Mouse (Mus musculus) limb, embryonic 12.5 days (tissue): ENCODE data around the gene Zfr2. TPM values are rescaled to one million over a fixed set of nuclear protein-coding genes. Genes with fewer than 3 reads are reported as not detected.
"Not testable (repeated sequence)": the region's sequence is repeated elsewhere in the genome, so short reads cannot be mapped to it uniquely, and the experiment has no call there.

Experiments used
- ATAC-seq: fragments of 200-750 bp; cut with Nextera tagmentation; 2 replicates; pipeline ENCODE4 v1.8.0; 2017; ENCODE audit warnings: low read depth, moderate TSS enrichment; ENCODE audit not compliant: insufficient number of reproducible peaks, insufficient read depth, low FRiP score, low TSS enrichment
- H3K27ac ChIP-seq: fragments of 300-500 bp; sonication (generic); 2 replicates; pipeline ENCODE4 v1.5.1; 2016; ENCODE audit warnings: mild to moderate bottlenecking, moderate library complexity
- H3K27me3 ChIP-seq: fragments of 300-500 bp; sonication (generic); 2 replicates; pipeline ENCODE4 v1.6.1; 2016; ENCODE audit warnings: mild to moderate bottlenecking, moderate library complexity
- H3K36me3 ChIP-seq: fragments of 300-500 bp; sonication (generic); 2 replicates; pipeline ENCODE4 v1.6.1; 2016; ENCODE audit warnings: mild to moderate bottlenecking, moderate library complexity
- H3K4me1 ChIP-seq: fragments of 300-500 bp; sonication (generic); replicated peaks from 2 replicates; pipeline ENCODE4 v1.6.1; 2016
- H3K4me2 ChIP-seq: fragments of 300-500 bp; sonication (generic); 2 replicates; pipeline ENCODE4 v1.6.1; 2016; ENCODE audit warnings: mild to moderate bottlenecking, moderate library complexity
- H3K4me3 ChIP-seq: fragments of 300-500 bp; sonication (generic); replicated peaks from 2 replicates; pipeline ENCODE4 v1.5.1; 2016; ENCODE audit warnings: mild to moderate bottlenecking
- H3K9ac ChIP-seq: fragments of 300-500 bp; sonication (generic); replicated peaks from 2 replicates; pipeline ENCODE4 v1.6.1; 2016; ENCODE audit warnings: mild to moderate bottlenecking, moderate library complexity
- H3K9me3 ChIP-seq: fragments of 300-500 bp; sonication (generic); 2 replicates; pipeline ENCODE4 v1.6.1; 2016; ENCODE audit warnings: mild to moderate bottlenecking, moderate library complexity
- WGBS: fragments of 180-500 bp; shearing (Covaris S2); methylation state at CpG from one replicate; pipeline ENCODE4 v1.1.7; 2016; 5-methylcytosine and 5-hydroxymethylcytosine counted together
- polyA plus RNA-seq: library from polyadenylated mRNA; unstranded; fragments of >200 nt; fragmentation: Nextera tagmentation; extraction: Ambion mirVana; gene quantifications from 2 replicates; pipeline ENCODE4 v1.2.1, GENCODE M21; 2016

Gene Zfr2
- polyA plus RNA-seq, 1 experiment from 2014 or later: 9.9 TPM

DNA sequence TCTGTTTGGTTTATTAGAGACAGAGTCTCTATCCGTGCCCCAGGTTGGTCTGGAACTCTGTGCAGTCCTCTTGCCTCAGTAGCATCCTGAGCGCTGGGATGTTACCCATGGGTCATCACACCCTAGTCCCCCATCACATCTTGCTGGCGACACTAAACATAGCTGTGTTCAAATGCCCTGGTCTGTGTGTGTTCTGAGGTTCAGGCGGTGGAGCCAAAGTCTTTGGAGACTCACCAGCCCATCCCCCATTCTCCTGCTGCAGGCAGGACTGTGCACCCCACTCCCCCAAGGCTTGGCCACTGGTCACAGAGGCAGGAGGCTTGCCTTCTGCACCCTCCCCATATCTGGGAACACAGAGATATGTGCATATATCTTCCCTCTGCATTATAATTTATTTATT is 28.8 kb upstream of the Zfr2 start:
- H3K4me1 ChIP-seq: no peaks in the 10 kb centered on the region
- H3K9ac ChIP-seq: no peak overlapping the region
- ATAC-seq: no peak
- 70% methylated on average over 4 of the region's 4 CpGs for WGBS
- H3K27me3 ChIP-seq: peaks cover 19% of the 10 kb centered on the region
- no peak overlapping the region for H3K4me2 ChIP-seq
- H3K4me3 ChIP-seq: no peak overlapping the region
- no peak overlapping the region for H3K27ac ChIP-seq
- H3K36me3 ChIP-seq: no peaks in the 10 kb centered on the region
- H3K9me3 ChIP-seq: no peaks in the 10 kb centered on the region

DNA sequence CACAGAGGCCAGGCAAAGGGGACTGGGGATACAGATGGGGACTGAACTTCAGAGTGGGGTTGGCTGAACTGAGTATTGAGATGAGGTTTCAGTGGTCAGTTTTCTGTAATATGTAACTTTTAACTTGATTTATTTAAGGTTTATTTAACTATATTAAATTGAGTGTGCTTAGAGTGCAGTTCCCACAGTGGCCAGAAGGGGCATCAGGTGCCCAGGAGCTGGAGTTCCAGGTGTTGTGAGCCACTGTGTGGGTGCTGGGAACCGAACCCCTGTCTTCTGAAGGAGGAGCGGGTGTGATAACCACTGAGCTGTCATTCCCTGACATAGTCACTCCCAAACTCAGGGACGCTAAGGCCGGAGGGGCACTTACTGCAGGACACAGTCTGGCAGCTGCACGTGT is 22.8 kb upstream of the Zfr2 start:
- no peak overlapping the region for H3K27ac ChIP-seq
- 94% methylated on average over 5 of the region's 5 CpGs for WGBS
- H3K4me2 ChIP-seq: no peak overlapping the region
- ATAC-seq: no peak
- no peaks in the 10 kb centered on the region for H3K36me3 ChIP-seq
- H3K9me3 ChIP-seq: peaks cover 5% of the 10 kb centered on the region
- no peak overlapping the region for H3K4me3 ChIP-seq
- H3K9ac ChIP-seq: no peak overlapping the region
- H3K27me3 ChIP-seq: 0 out of 2 replicates have a peak, but pooled peaks cover 2% of the 10 kb centered on the region
- H3K4me1 ChIP-seq: no peaks in the 10 kb centered on the region

DNA sequence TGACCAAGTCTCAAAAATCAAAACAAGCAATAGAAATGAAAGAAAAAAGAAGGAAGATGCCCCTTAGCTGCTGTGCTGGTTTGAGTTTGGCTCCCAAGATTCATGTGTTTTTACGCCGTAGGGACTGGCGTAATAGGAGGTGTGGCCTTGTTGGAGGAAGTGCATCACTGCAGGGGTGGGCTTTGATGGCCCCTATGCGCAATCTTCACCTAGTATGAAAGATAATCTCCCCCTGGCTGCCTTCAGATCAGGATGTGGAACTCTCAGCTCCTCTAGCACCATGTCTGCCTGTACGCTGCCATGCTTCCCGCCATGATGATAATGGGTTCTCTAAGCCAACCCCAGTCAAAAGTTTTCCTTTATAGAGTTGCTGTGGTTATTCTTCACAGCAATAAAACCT is 16.7 kb upstream of the Zfr2 start:
- Histone ChIP-seq H3K27ac (no peak overlapping the region), H3K9ac (no peak overlapping the region), H3K4me2 (no peak overlapping the region), H3K4me3 (no peak overlapping the region), H3K9me3 (no peaks in the 10 kb centered on the region; the same call in 1 of the 2 replicates), H3K4me1 (no peaks in the 10 kb centered on the region), H3K36me3 (no peaks in the 10 kb centered on the region), H3K27me3 (peaks cover 13% of the 10 kb centered on the region)
- no peak for ATAC-seq
- WGBS: 83% methylated on average over 6 of the region's 6 CpGs

DNA sequence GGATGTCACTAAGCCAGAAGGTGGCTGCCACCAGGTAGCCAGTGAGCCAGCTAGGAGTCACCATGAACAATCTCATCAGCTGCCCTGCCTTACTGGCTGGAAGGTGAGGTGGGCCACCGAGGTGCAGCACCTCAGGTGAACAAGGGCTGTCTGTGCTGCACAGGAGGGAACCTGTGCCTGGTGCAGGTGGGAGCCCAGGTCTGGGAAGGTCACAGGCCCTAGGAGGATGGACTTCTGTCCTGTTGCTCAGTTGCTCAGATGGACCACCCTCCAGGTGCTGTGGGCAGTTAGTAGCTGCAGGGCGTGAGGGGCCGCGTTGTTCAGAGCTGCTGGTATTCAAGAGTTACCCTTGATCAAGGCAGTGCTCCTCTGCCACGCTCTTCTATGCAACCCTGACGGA is 16.1 kb upstream of the Zfr2 start:
- no peak for ATAC-seq
- WGBS: 89% methylated on average over 6 of the region's 6 CpGs
- Histone ChIP-seq H3K4me3 (no peak overlapping the region), H3K9ac (no peak overlapping the region), H3K4me2 (no peak overlapping the region), H3K4me1 (no peaks in the 10 kb centered on the region), H3K9me3 (no peaks in the 10 kb centered on the region; the same call in 1 of the 2 replicates), H3K27ac (no peak overlapping the region), H3K27me3 (peaks cover 13% of the 10 kb centered on the region), H3K36me3 (no peaks in the 10 kb centered on the region)

DNA sequence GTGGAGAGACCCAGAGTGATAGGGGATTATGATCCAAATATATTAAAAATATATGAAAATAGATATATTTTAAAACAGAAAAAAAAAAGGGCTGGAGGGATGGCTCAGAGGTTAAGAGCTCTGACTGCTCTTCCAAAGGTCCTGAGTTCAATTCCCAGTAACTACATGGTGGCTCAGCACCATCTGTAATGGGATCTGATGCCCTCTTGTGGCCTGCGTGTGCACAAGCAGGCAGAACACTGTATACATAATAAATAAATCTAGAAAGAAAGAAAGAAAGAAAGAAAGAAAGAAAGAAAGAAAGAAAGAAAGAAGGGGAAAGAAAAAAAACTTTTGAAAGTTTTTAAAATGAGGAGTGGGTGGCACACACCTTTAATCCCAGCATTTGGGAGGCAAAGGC is 15.7 kb upstream of the Zfr2 start:
- ATAC-seq, H3K36me3 ChIP-seq, H3K9ac ChIP-seq, H3K9me3 ChIP-seq, H3K27ac ChIP-seq, H3K4me3 ChIP-seq, H3K4me1 ChIP-seq, H3K4me2 ChIP-seq: not testable (repeated sequence)
- 4% methylated on average over 1 of the region's 1 CpGs for WGBS
- H3K27me3 ChIP-seq: peaks cover 13% of the 10 kb centered on the region

DNA sequence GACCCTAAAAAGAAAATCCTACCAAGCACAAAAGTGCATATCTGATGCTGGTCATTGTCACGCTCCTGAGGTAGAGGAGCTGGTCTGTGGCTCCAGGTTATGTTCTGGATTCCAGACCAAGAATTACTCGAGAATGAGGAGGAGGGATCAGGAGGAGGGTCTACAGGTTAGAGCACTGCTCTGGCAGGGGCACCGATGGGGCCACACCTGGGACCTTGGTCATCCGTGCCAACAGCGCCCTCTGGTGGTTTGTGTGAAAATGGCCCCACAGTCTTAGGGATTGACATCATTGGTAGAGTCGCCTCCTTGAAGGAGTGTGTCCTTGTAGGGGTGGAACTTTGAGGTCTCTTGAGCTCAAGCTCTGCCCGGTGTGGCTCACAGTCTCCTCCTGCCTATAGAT is 15.0 kb upstream of the Zfr2 start:
- H3K27ac ChIP-seq: no peak overlapping the region
- no peak; the same call in 1 of the 2 replicates for ATAC-seq
- H3K4me3 ChIP-seq: no peak overlapping the region
- WGBS: 36% methylated on average over 7 of the region's 7 CpGs
- H3K9me3 ChIP-seq: no peaks in the 10 kb centered on the region
- no peak overlapping the region for H3K4me2 ChIP-seq
- no peaks in the 10 kb centered on the region for H3K4me1 ChIP-seq
- H3K9ac ChIP-seq: no peak overlapping the region
- H3K27me3 ChIP-seq: peaks cover 13% of the 10 kb centered on the region
- H3K36me3 ChIP-seq: no peaks in the 10 kb centered on the region

DNA sequence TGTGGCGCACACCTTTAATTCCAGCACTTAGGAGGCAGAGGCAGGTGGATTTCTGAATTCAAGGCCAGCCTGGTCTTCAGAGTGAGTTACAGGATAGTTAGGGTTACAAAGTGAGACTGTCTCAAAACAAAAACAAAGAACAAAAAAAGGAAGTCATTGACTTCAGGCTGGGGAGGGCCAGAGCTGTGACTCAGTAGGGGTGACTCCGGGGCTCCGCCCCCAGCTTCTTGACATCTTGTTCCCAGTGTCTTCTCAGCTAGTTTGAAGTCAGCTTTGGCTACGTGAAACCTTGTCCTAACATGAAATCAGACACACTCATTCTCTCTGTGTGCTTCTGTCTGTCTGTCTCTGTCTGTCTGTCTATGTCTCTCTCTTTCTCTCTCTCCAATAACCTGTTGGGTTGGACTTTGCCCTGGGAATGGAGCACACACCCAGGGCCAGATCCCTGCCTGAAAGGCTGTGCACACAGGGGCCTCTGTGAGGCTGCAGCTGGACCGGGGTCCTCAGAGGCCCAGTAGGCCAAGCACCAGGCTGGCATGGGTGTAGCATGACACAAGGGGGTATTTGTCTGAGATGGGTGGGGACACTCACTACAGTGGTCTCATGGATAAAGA is 11.4 kb upstream of the Zfr2 start:
- H3K4me2 ChIP-seq: no peak overlapping the region
- 92% methylated on average over 5 of the region's 5 CpGs for WGBS
- no peak for ATAC-seq
- H3K9ac ChIP-seq: no peak overlapping the region
- H3K9me3 ChIP-seq: no peaks in the 10 kb centered on the region
- no peak overlapping the region for H3K27ac ChIP-seq
- H3K4me1 ChIP-seq: no peaks in the 10 kb centered on the region
- H3K36me3 ChIP-seq: no peaks in the 10 kb centered on the region
- no peak overlapping the region for H3K4me3 ChIP-seq
- peaks cover 13% of the 10 kb centered on the region for H3K27me3 ChIP-seq

DNA sequence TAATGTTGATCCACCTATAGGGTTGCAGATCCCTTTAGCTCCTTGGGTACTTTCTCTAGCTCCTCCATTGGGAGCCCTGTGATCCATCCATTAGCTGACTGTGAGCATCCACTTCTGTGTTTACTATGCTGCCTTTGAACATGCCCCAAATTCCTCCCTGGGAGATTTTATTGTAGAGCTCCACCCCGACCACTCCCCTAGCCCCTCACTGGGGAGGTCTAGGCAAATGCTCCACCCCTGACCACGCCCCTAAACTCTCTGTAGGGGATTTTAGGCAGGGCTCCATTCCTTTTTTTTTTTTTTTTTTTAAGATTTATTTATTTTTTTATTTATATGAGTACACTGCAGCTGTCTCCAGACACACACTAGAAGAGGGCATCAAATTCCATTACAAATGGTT is 9.2 kb upstream of the Zfr2 start:
- H3K36me3 ChIP-seq, H3K4me3 ChIP-seq, H3K4me2 ChIP-seq, H3K27ac ChIP-seq, ATAC-seq, H3K9me3 ChIP-seq, H3K9ac ChIP-seq, H3K4me1 ChIP-seq: not testable (repeated sequence)
- 49% methylated on average over 2 of the region's 2 CpGs for WGBS
- H3K27me3 ChIP-seq: peaks cover 13% of the 10 kb centered on the region

DNA sequence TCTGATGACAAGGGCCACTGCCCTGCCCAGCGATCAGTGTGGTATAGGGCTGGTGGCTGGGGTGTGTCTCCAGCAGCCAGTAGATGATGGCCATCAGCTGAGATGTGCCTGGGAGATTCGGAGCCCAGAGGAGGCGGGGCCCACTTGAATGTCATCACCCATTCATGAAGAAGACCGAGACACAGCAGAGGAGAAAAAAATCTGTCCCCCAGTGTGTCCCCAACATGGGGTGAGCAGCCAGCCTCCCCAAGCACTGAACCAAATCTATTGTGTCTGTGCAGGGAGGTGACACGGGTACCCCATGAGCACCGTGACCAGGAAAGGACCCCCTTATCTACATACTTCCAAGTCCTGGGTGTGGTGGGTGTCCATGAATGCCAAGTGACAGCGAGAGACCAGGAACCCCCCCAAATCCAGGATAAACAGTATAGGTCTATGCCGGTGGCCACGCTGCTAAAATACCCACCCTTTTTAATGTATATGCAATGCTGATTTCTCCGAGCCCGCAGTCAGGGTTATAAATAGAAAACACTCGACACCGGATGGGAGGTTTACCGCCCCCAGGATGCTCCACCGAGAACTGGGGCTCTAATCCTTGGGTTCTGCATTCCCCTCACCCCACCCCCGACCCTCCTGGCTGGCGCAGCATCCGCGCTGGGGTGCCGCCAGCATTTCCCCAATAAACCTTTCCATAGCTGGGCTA is 3.1 kb upstream of the Zfr2 start:
- no peaks in the 10 kb centered on the region for H3K9me3 ChIP-seq
- peaks cover 52% of the 10 kb centered on the region for H3K27me3 ChIP-seq
- no peak overlapping the region for H3K9ac ChIP-seq
- H3K27ac ChIP-seq: no peak overlapping the region
- 12% methylated on average over 20 of the region's 20 CpGs for WGBS
- ATAC-seq: no peak
- H3K4me1 ChIP-seq: peaks cover 14% of the 10 kb centered on the region
- no peaks in the 10 kb centered on the region for H3K36me3 ChIP-seq
- peak overlapping the region; percentile 21; the same call in 1 of the 2 replicates for H3K4me3 ChIP-seq
- peak overlapping the region; percentile 33 for H3K4me2 ChIP-seq

DNA sequence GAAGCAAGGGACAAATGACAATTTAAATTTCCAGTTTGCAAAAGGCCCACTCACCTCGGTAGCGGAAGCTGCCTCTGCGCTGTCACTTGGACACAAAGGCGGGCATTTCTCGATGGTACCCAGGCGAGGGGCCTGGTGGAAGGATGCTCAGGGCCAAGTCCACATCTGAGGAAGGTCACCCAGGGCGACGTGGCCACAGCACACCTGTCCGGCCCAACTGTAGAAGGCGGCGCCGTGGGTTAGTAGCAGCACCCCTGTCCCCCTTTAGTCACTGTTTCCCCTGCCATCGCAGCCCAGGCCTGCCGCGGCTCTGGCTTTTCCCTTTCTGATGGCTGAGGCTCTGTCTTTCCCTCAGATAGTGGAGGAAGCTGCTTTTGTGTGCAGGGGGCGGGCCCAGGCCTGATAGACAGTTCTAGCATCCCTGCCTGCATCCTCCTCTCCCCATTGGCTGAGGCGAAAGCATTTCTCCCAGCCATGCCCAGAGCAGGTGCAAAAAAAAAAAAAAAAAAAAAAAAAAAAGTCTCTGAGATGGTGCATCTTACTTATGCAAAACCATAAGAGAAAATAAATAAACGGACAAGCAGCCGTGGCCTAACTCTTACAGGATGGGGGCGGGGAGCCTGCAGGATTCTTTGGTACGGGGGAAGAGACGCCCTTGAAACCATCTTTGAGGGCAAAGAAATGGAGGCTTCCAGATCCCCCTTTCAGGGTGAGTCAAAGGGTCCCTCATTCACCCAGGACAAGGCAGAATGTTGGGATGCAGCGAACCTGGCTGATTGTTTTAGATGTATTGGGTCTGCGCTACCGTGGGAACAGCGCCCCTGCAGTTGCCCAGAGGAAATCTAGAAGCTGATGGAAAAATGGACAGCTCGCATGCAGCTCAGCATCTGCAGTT is 2.3 kb upstream of the Zfr2 start, which contains the start of gene Atcay:
Gene Atcay (minus strand): TSS at position 396 of the 895 bp plus-strand sequence.
- no peak for ATAC-seq
- H3K27ac ChIP-seq: no peak within 1 kb of the TSS
- peak within 1 kb of the TSS; percentile 33 for H3K4me2 ChIP-seq
- WGBS: 9% methylated on average over 27 of the region's 27 CpGs
- H3K4me3 ChIP-seq: peak within 1 kb of the TSS; percentile 21
- H3K27me3 ChIP-seq: peaks cover 52% of the 10 kb centered on the region
- H3K9me3 ChIP-seq: no peaks in the 10 kb centered on the region
- peak within 1 kb of the TSS; percentile 37; the same call in 1 of the 2 replicates for H3K9ac ChIP-seq
- peaks cover 14% of the 10 kb centered on the region for H3K4me1 ChIP-seq
- H3K36me3 ChIP-seq: no peaks in the 10 kb centered on the region

DNA sequence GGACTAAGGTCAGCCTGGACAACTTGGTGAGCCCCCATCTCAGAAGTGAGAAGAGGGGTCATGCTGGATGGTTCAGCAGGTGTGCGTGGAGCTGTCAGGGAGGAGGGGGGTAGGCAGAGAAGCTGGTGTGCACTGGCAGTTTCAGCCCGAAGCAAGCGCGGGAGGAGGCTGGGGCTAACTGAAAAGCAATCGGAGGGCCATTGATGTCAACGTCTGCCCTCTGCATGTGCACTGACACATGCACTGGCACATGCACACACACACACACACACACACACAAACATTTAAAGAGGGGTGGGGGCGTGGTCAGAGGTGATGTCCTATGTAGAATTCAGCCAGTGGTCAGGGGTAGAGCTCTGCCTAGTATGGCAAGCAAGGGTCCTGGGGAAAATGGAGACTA is 1.5 kb upstream of the Zfr2 start:
- no peak for ATAC-seq
- no peak overlapping the region for H3K9ac ChIP-seq
- H3K4me3 ChIP-seq: no peak overlapping the region
- peaks cover 52% of the 10 kb centered on the region for H3K27me3 ChIP-seq
- H3K36me3 ChIP-seq: no peaks in the 10 kb centered on the region
- no peak overlapping the region for H3K27ac ChIP-seq
- 55% methylated on average over 7 of the region's 7 CpGs for WGBS
- H3K4me2 ChIP-seq: no peak overlapping the region
- H3K4me1 ChIP-seq: peaks cover 14% of the 10 kb centered on the region
- no peaks in the 10 kb centered on the region for H3K9me3 ChIP-seq
